Mouse (Mus musculus): ENCODE results near the gene H2afj.

DNA sequence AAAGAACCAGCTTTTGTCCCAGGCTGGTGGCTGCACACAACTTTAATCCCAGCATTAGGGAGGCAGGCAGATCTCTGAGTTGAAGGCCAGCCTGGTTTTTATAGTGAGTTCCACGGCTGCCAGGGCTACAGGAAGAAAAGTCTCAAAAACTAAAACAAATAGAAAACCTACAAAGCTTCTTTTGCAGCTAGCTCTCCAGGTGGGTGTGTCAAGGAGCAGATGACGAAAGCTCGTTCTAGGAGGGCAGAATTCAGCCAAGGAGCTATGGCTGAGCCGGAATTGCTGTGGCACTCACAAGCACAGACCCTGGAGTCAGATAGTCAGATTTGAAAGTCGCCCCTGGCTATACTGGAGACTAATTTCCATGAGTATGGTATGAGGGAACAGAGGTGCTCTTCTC is 1.2 kb upstream of the H2afj start:
- no peak for TF ChIP-seq POLR2A (IDR thresholded peaks at IDR 0.05; ENCODE audit: low read depth, low read length)
- no peak for TF ChIP-seq CTCF (IDR thresholded peaks at IDR 0.05; ENCODE audit: borderline replicate concordance, insufficient read depth, low read length)
